ENCODE assay signal across 8 mouse cellular contexts in genomic region chr16:30069580-30069949, GRCm38 (mm10). TPM values are rescaled to one million over a fixed set of nuclear protein-coding genes. Genes with fewer than 3 reads are reported as not detected.
A peak's percentile ranks its signal among the peaks of the same experiment; 100 is the strongest.
DNase-seq lines count a peak whose midpoint lies in the region; ATAC-seq and TF ChIP-seq lines count a peak whose summit lies in the region.

No protein-coding gene starts in this region.

- no peak for TF ChIP-seq EP300 in MEL (IDR thresholded peaks at IDR 0.05; ENCODE audit: low read depth in 1 of 2, low read length in 2 of 2)

- H3K9ac ChIP-seq in MEL (ENCODE audit: control insufficient read depth, low read depth, low read length, poor library complexity, severe bottlenecking): peak overlapping the region; percentile 77
- H3K9ac ChIP-seq in forebrain, embryonic 13.5 days: peak overlapping the region; percentile 64
- peak overlapping the region; percentile 77 for H3K9ac ChIP-seq in intestine, postnatal 0 days (ENCODE audit: low read depth, low read length)
- peak overlapping the region; percentile 74 for H3K9ac ChIP-seq in midbrain, embryonic 13.5 days (replicated peaks)

- H3K4me3 ChIP-seq in gastrocnemius, adult 2 months: peak overlapping the region; percentile 74
- peak overlapping the region; percentile 57 to 62 for H3K4me3 ChIP-seq in MEL (ENCODE audit: control insufficient read depth in 1 of 2, insufficient read depth in 1 of 2, low read depth in 2 of 2, low read length in 2 of 2)
- H3K4me3 ChIP-seq in forebrain, embryonic 13.5 days: peak overlapping the region; percentile 43
- peak overlapping the region; percentile 58 for H3K4me3 ChIP-seq in intestine, postnatal 0 days (ENCODE audit: low read depth, low read length)
- peak overlapping the region; percentile 48 for H3K4me3 ChIP-seq in midbrain, embryonic 13.5 days (replicated peaks)

- no peak for TF ChIP-seq POLR2A in MEL (IDR thresholded peaks at IDR 0.05; ENCODE audit: control insufficient read depth in 1 of 2, insufficient read depth in 1 of 2, low read depth in 1 of 2, low read length in 2 of 2, poor library complexity in 1 of 2)

- H3K4me1 ChIP-seq in MEL (ENCODE audit: control insufficient read depth in 1 of 2, insufficient read depth in 2 of 2, low read length in 2 of 2): peaks cover 0 to 12% of the 10 kb centered on the region in 2 experiments; a peak in 2 of 4 replicates
- peaks cover 58% of the 10 kb centered on the region for H3K4me1 ChIP-seq in forebrain, embryonic 13.5 days
- H3K4me1 ChIP-seq in intestine, postnatal 0 days (replicated peaks; ENCODE audit: control insufficient read depth, insufficient read depth, low read length): no peaks in the 10 kb centered on the region
- peaks cover 54% of the 10 kb centered on the region for H3K4me1 ChIP-seq in midbrain, embryonic 13.5 days (replicated peaks)

- H3K36me3 ChIP-seq in MEL (ENCODE audit: control insufficient read depth in 1 of 2, insufficient read depth in 2 of 2, low read length in 2 of 2): peaks cover 0 to 12% of the 10 kb centered on the region in 2 experiments; a peak in 2 of 4 replicates
- no peaks in the 10 kb centered on the region for H3K36me3 ChIP-seq in forebrain, embryonic 13.5 days (ENCODE audit: poor library complexity, severe bottlenecking)
- no peaks in the 10 kb centered on the region; the same call in 1 of the 2 replicates for H3K36me3 ChIP-seq in intestine, postnatal 0 days (ENCODE audit: control insufficient read depth, insufficient read depth)
- no peaks in the 10 kb centered on the region for H3K36me3 ChIP-seq in midbrain, embryonic 13.5 days

- H3K4me2 ChIP-seq in forebrain, embryonic 13.5 days: peak overlapping the region; percentile 84
- peak overlapping the region; percentile 97 for H3K4me2 ChIP-seq in intestine, postnatal 0 days (replicated peaks; ENCODE audit: low read depth)
- peak overlapping the region; percentile 90 for H3K4me2 ChIP-seq in midbrain, embryonic 13.5 days (replicated peaks)

- H3K9me3 ChIP-seq in MEL (replicated peaks; ENCODE audit: insufficient read depth, low read length): no peaks in the 10 kb centered on the region
- H3K9me3 ChIP-seq in forebrain, embryonic 13.5 days (replicated peaks): no peaks in the 10 kb centered on the region
- no peaks in the 10 kb centered on the region for H3K9me3 ChIP-seq in intestine, postnatal 0 days (ENCODE audit: control insufficient read depth)
- H3K9me3 ChIP-seq in midbrain, embryonic 13.5 days: no peaks in the 10 kb centered on the region

- intact Hi-C loops in gastrocnemius, adult 2 months (cut with DNase I): loop anchor here (2.0 kb wide), 1 partner anchor 335 kb away; no protein-coding TSS in a partner anchor
- intact Hi-C loops in gastrocnemius, postnatal 14 days (cut with DNase I; ENCODE audit: low total_unique reads): loop anchor here (5.0 to 10.0 kb wide), 3 partner anchors 125 to 342 kb away; no protein-coding TSS in a partner anchor
- intact Hi-C loops in left cerebral cortex, postnatal 14 days (cut with DNase I): loop anchor here (5.0 to 10.0 kb wide), 2 partner anchors 122 to 415 kb away; no protein-coding TSS in a partner anchor

- DNase-seq in gastrocnemius, adult 2 months: no peak
- no peak for DNase-seq in gastrocnemius, postnatal 14 days
- peak; percentile 44 for DNase-seq in MEL (ENCODE audit: low read depth, low spot score)
- DNase-seq in spleen, adult 12 weeks (ENCODE audit: low spot score): no peak
- DNase-seq in left cerebral cortex, postnatal 14 days (ENCODE audit: low spot score in 2 of 2): no peak

- no peak for TF ChIP-seq CTCF in gastrocnemius, adult 2 months (IDR thresholded peaks at IDR 0.05)
- TF ChIP-seq CTCF in MEL (IDR thresholded peaks at IDR 0.05 in 2 of 3, conservative IDR thresholded peaks at IDR 0.05 in 1 of 3; ENCODE audit: control insufficient read depth in 1 of 3, insufficient read depth in 1 of 3, low read depth in 2 of 3, low read length in 3 of 3, poor library complexity in 1 of 3, severe bottlenecking in 1 of 3): no peak
- TF ChIP-seq CTCF in intestine, postnatal 0 days (IDR thresholded peaks at IDR 0.05; ENCODE audit: low read depth): no peak

- 6% methylated on average over 4 of the region's 4 CpGs for WGBS in forebrain, embryonic 13.5 days
- 4% methylated on average over 4 of the region's 4 CpGs for WGBS in intestine, postnatal 0 days
- WGBS in midbrain, embryonic 13.5 days: 0% methylated on average over 4 of the region's 4 CpGs

- peak; percentile 3; the same call in 1 of the 2 replicates for ATAC-seq in forebrain, embryonic 13.5 days
- ATAC-seq in intestine, postnatal 0 days: no peak
- peak; percentile 4; the same call in 1 of the 2 replicates for ATAC-seq in midbrain, embryonic 13.5 days

- H3K27ac ChIP-seq in gastrocnemius, adult 2 months: peak overlapping the region; percentile 98
- peak overlapping the region; percentile 40 for H3K27ac ChIP-seq in MEL (ENCODE audit: control insufficient read depth, low read depth, low read length)
- H3K27ac ChIP-seq in forebrain, embryonic 13.5 days: peak overlapping the region; percentile 76
- peak overlapping the region; percentile 95 for H3K27ac ChIP-seq in intestine, postnatal 0 days (ENCODE audit: low read depth, low read length)
- peak overlapping the region; percentile 79; the same call in 1 of the 2 replicates for H3K27ac ChIP-seq in midbrain, embryonic 13.5 days

- H3K27me3 ChIP-seq in MEL (ENCODE audit: control insufficient read depth in 1 of 2, insufficient read depth in 2 of 2, low read length in 2 of 2): peaks cover 26 to 53% of the 10 kb centered on the region in 2 experiments
- peaks cover 32% of the 10 kb centered on the region for H3K27me3 ChIP-seq in forebrain, embryonic 13.5 days
- H3K27me3 ChIP-seq in intestine, postnatal 0 days (replicated peaks; ENCODE audit: control insufficient read depth, insufficient read depth, low read length): no peaks in the 10 kb centered on the region
- peaks cover 78% of the 10 kb centered on the region for H3K27me3 ChIP-seq in midbrain, embryonic 13.5 days

- TF ChIP-seq RAD21 in MEL (IDR thresholded peaks at IDR 0.05; ENCODE audit: low read depth, low read length): no peak

- peaks cover 2% of the 10 kb centered on the region for H3K79me2 ChIP-seq in MEL (ENCODE audit: control insufficient read depth, insufficient read depth, low read length, poor library complexity)

TF ChIP-seq in MEL, 35 proteins besides CTCF, POLR2A, EP300 and RAD21:
- TF ChIP-seq TBP (IDR thresholded peaks at IDR 0.05; ENCODE audit: low read depth, low read length) (no peak), TAL1 (IDR thresholded peaks at IDR 0.05; ENCODE audit: low read length) (no peak), MAX (IDR thresholded peaks at IDR 0.05; ENCODE audit: low read length) (no peak), ETS1 (IDR thresholded peaks at IDR 0.05; ENCODE audit: low read depth, low read length) (no peak), TCF12 (IDR thresholded peaks at IDR 0.05; ENCODE audit: low read depth, low read length) (no peak), ZNF384 (IDR thresholded peaks at IDR 0.05; ENCODE audit: low read depth, low read length) (no peak), RCOR1 (IDR thresholded peaks at IDR 0.05; ENCODE audit: low read depth, low read length) (no peak), E2F4 (IDR thresholded peaks at IDR 0.05; ENCODE audit: borderline replicate concordance, low read depth, low read length) (no peak), CHD1 (IDR thresholded peaks at IDR 0.05; ENCODE audit: low read depth, low read length) (no peak), MEF2A (IDR thresholded peaks at IDR 0.05; ENCODE audit: extremely low read depth, insufficient replicate concordance, low read depth, low read length, poor library complexity, severe bottlenecking) (no peak), MYB (IDR thresholded peaks at IDR 0.05; ENCODE audit: low read depth, low read length) (no peak), MYC (IDR thresholded peaks at IDR 0.05; ENCODE audit: low read depth, low read length) (no peak), ZC3H11A (IDR thresholded peaks at IDR 0.05; ENCODE audit: low read depth, low read length) (no peak), CHD2 (IDR thresholded peaks at IDR 0.05; ENCODE audit: low read length) (no peak), SIN3A (IDR thresholded peaks at IDR 0.05; ENCODE audit: low read length) (no peak), ZKSCAN1 (IDR thresholded peaks at IDR 0.05; ENCODE audit: low read depth, low read length) (no peak), JUND (IDR thresholded peaks at IDR 0.05; ENCODE audit: low read depth, low read length) (no peak), KAT2A (conservative IDR thresholded peaks at IDR 0.05; ENCODE audit: low read depth, low read length) (no peak), UBTF (IDR thresholded peaks at IDR 0.05; ENCODE audit: borderline replicate concordance, insufficient read depth, low read depth, low read length) (no peak)

RNA-seq across cellular contexts. Expression of gene Hes1, which starts 5.4 kb away (rescaled TPM):
- 10 to 100 TPM in 1 of 2 experiments, 1 to 10 TPM in 1; 9.5 to 11.1 TPM for total RNA-seq in gastrocnemius, adult 2 months (2021)
- total RNA-seq in gastrocnemius, postnatal 14 days (2021): 10 to 100 TPM; 19.0 to 19.4 TPM
- total RNA-seq in MEL (2012; rRNA removed): 3.0 and 3.9 TPM in 2 replicates
- 1 to 10 TPM in 1 of 2 experiments, not detected in 1; 2.3 TPM for polyA plus RNA-seq in MEL (2012; ENCODE audit: insufficient read depth in 1 of 2, insufficient read length in 2 of 2, low read depth in 1 of 2, low replicate concordance in 2 of 2, missing spikeins in 1 of 2)
- polyA plus RNA-seq in forebrain, embryonic 13.5 days (2015; fragmentation: Nextera tagmentation; extraction: Ambion mirVana): 29.9 and 30.4 TPM in 2 replicates
- polyA plus RNA-seq in intestine, postnatal 0 days (2015; fragmentation: Nextera tagmentation; extraction: Ambion mirVana): 44.0 and 52.9 TPM in 2 replicates
- polyA plus RNA-seq in midbrain, embryonic 13.5 days (2015; fragmentation: Nextera tagmentation; extraction: Ambion mirVana): 14.1 and 19.7 TPM in 2 replicates
- 10 to 100 TPM; 13.5 to 18.3 TPM for total RNA-seq in left cerebral cortex, postnatal 14 days (2021)

Comparison
In these comparisons a context has a peak if more than half of its experiments do, and no peak if none do; other contexts are left out.
1. H3K27ac ChIP-seq: peak in every context shown above with its lines; median percentile 98 in gastrocnemius, adult 2 months; 95 in intestine, postnatal 0 days; 79 in midbrain, embryonic 13.5 days; 76 in forebrain, embryonic 13.5 days; 40 in MEL.